Mouse (Mus musculus) thymus, postnatal 10 days (tissue): ENCODE data around the gene Pts.
A peak's percentile ranks its signal among the peaks of the same experiment; 100 is the strongest.

Experiments used
- DNase-seq, 2 experiments: peaks; one replicate each; pipeline ENCODE4 v3.0.0; 2021; ENCODE audit warnings: low spot score in 2 of 2

Gene Pts

GRCm38 (mm10) chr9:50491531-50492045 is 36.9 kb downstream of the Pts start:
- no peak for DNase-seq

DNA sequence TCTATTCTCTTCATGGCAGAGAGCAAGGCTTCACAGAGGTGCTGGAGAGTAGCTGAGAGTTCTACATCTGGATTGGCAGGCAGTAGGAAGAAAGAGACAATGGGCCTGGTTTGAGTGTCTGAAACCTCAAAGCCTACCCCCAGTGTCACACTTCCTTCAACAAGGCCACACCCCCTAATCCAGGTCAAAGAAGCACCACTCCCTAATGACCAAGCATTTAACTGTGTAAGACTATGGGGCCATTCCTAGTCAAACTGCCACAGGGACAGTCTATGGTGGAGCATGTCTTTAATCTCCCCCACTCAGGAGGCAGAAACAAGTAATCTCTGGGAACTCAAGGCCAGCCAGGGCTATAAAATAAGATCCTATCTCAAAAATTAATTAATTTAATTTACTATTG is 37.7 kb downstream of the Pts start:
- no peak for DNase-seq

DNA sequence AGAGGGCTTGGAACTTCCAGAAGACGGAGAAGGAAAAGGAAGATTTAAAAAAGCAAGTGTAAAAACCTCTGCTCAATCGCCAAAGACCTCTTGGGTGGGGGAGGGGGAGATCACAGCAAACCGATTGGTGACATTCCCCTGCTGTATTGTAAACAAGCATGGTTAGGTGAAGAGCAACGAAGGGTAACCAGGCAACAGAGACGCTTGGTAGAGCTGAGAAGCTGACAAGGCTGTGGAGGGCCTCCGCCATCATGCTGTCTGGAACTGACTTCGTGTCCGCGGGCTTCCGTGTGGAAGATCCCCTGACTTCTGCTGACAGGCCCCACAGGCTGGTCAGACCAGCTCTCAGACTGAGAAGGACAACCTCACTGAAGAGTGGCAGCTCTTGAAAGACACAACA is 43.0 kb downstream of the Pts start:
- DNase-seq = no peak

- DNase-seq = no peak
These were observed 45.8 kb downstream of the Pts start for GRCm38 (mm10) chr9:50482743-50483142.

GRCm38 (mm10) chr9:50479476-50479875 is 49.0 kb downstream of the Pts start:
- no peak for DNase-seq

GRCm38 (mm10) chr9:50478826-50479225 is 49.7 kb downstream of the Pts start:
- DNase-seq = peak; percentile 48 to 54

DNA sequence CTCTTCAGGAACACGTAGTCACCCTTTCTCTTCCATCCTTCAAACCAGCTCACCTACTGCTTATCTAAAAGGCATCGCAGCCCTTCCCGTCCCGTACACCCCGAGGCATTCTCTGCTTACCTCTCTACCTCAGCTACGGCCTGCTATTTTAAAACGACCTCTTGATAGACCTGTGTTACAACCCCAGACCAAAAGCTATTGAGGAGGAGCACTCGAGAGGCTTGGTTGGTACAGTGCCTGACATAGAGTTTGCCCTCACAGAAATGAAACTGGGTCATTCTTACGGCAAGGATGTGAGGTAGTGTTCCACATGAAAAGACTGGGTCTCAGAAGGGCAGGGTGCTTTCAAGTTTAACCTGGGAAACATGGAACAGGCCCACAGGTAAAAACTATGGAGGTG is 51.3 kb downstream of the Pts start:
- DNase-seq = no peak

GRCm38 (mm10) chr9:50476651-50477050 is 51.9 kb downstream of the Pts start:
- DNase-seq = no peak

GRCm38 (mm10) chr9:50475745-50476144 is 52.8 kb downstream of the Pts start:
- DNase-seq = no peak

DNA sequence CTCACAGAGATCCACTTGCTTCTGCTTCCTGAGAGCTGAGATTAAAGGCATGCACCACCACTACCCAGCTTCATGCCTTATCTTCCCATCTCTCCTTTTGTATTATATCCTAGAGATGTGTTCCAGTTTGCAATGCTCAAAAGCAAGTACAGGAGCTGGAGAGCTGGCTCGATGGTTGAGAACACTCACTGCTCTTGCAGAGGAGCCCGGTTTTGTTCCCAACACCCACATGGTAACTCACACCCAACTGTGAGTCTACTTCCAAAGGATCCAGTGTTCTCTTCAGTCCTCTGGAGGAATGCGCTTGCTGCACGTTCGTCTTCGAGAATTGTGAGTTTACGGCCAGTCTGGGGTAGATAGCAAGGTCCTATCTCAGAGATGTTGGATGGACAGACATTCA is 53.2 kb downstream of the Pts start:
- DNase-seq = no peak
